Mouse (Mus musculus): Measurements from ENCODE around the gene Mpv17. TPM values are rescaled to one million over a fixed set of nuclear protein-coding genes. Genes with fewer than 3 reads are reported as not detected.

Gene Mpv17
- total and polyA plus RNA-seq, 3 experiments = 25.8 to 49.9 TPM; not detected in 1

DNA sequence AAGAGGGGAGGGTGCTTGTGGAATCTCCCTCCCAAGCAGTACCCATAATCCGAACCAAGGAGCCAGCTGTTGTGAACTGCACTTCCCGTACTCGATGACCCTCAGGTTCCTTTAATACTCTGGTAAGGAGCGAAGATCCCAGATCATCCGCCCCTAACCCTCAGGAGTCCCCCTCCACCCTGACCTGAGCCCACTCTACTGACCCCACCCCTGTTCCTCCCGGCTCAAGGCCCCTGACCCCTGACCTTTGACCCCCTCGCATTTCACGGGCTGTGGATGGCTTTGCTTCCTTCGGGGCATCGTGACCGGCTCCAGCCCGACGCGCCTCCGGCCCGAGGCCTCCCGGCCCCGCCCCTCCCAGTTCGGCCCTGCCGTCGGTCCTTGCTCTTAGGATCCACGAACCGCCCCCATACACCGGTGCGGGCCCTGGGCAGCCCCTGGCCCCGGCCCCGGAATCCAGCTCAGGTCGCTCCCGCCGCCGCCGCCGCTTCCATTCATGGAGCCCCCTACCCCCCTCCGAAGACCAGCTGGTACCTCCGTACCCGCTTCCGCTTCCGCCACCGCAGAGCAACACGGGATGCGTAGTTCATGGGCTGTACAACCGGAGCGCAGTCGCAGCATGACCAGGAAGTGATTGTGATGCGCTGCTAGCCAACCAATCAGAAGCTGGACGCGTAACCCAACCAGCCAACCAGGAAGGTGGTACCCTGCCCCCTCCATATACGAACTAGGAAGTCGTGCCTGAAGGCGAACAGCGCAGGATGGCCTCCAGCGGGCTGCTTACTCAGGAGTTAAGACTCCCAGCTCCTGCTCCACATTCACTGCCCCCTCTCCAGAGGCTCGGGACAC, 47.9 kb upstream of the Mpv17 start, which contains the start of gene Zfp513 (continued):
- peak; percentile 44; the same call in 1 of the 2 replicates for TF ChIP-seq MYB (IDR thresholded peaks at IDR 0.05; ENCODE audit: low read depth, low read length)
- TF ChIP-seq ETS1 (IDR thresholded peaks at IDR 0.05; ENCODE audit: low read depth, low read length) = peak; percentile 77
- TF ChIP-seq GATA1 (IDR thresholded peaks at IDR 0.05; ENCODE audit: low read depth, low read length) = no peak; the same call in 1 of the 2 replicates
- TF ChIP-seq TBP (IDR thresholded peaks at IDR 0.05; ENCODE audit: low read depth, low read length) = peak; percentile 70
- peak; percentile 65; the same call in 1 of the 2 replicates for TF ChIP-seq POLR2AphosphoS5 (IDR thresholded peaks at IDR 0.05; ENCODE audit: borderline replicate concordance, low read depth, low read length)
- TF ChIP-seq TCF12 (IDR thresholded peaks at IDR 0.05; ENCODE audit: low read depth, low read length) = peak; percentile 72; the same call in 1 of the 2 replicates
- TF ChIP-seq KAT2A (conservative IDR thresholded peaks at IDR 0.05; ENCODE audit: low read depth, low read length) = peak; percentile 98
- no peak for TF ChIP-seq USF2 (IDR thresholded peaks at IDR 0.05; ENCODE audit: borderline replicate concordance in 1 of 2, insufficient read depth in 1 of 2, low read depth in 1 of 2, low read length in 2 of 2)
- peak; percentile 56; the same call in 1 of the 2 replicates for TF ChIP-seq RCOR1 (IDR thresholded peaks at IDR 0.05; ENCODE audit: low read depth, low read length)
- peak; percentile 20; the same call in 1 of the 2 replicates for TF ChIP-seq SMC3 (IDR thresholded peaks at IDR 0.05; ENCODE audit: low read depth, low read length)
- no peak for TF ChIP-seq RAD21 (IDR thresholded peaks at IDR 0.05; ENCODE audit: low read depth, low read length)
- peak; percentile 98 for TF ChIP-seq CHD2 (IDR thresholded peaks at IDR 0.05; ENCODE audit: low read length)
- peak; percentile 97 for TF ChIP-seq MAZ (IDR thresholded peaks at IDR 0.05; ENCODE audit: low read depth, low read length)
- TF ChIP-seq MYC (IDR thresholded peaks at IDR 0.05; ENCODE audit: low read depth, low read length) = peak; percentile 90
- TF ChIP-seq E2F4 (IDR thresholded peaks at IDR 0.05; ENCODE audit: borderline replicate concordance, low read depth, low read length) = no peak; the same call in 1 of the 2 replicates
- TF ChIP-seq POLR2A (IDR thresholded peaks at IDR 0.05; ENCODE audit: control insufficient read depth in 1 of 2, insufficient read depth in 1 of 2, low read depth in 1 of 2, low read length in 2 of 2, poor library complexity in 1 of 2) = peak; percentile 49 to 88
- TF ChIP-seq TAL1 (IDR thresholded peaks at IDR 0.05; ENCODE audit: low read length) = no peak
- peak; percentile 93 for TF ChIP-seq ZKSCAN1 (IDR thresholded peaks at IDR 0.05; ENCODE audit: low read depth, low read length)
- TF ChIP-seq MAX (IDR thresholded peaks at IDR 0.05; ENCODE audit: low read length) = peak; percentile 75
- TF ChIP-seq ELF1 (IDR thresholded peaks at IDR 0.05; ENCODE audit: low read depth, low read length) = peak; percentile 100
- TF ChIP-seq ZC3H11A (IDR thresholded peaks at IDR 0.05; ENCODE audit: low read depth, low read length) = no peak
- peak; percentile 98 for TF ChIP-seq CHD1 (IDR thresholded peaks at IDR 0.05; ENCODE audit: low read depth, low read length)
- peak; percentile 63 for TF ChIP-seq NELFE (IDR thresholded peaks at IDR 0.05; ENCODE audit: low read depth, low read length)
- TF ChIP-seq EP300 (IDR thresholded peaks at IDR 0.05; ENCODE audit: low read depth in 1 of 2, low read length in 2 of 2) = peak in 1 of 2 experiments; percentile 60; a peak in 2 of 4 replicates
- no peak for TF ChIP-seq JUND (IDR thresholded peaks at IDR 0.05; ENCODE audit: low read depth, low read length)
